Mouse (Mus musculus) kidney, postnatal 36 days (tissue): ENCODE data around the gene Rasgrp4.
"Not testable (repeated sequence)": the region's sequence is repeated elsewhere in the genome, so short reads cannot be mapped to it uniquely, and the experiment has no call there.

Experiments used
- DNase-seq, 2 experiments: peaks; one replicate each; pipeline ENCODE4 v3.0.0; 2021 to 2022; ENCODE audit warnings: mixed read lengths in 2 of 2

Rasgrp4 gene

GRCm38 (mm10) chr7:29180077-29180853 lies 45.6 kb downstream of the Rasgrp4 start, which contains the start of gene Psmd8:
Psmd8 (minus strand) TSS chr7:29180701.
- peak; percentile 98 for DNase-seq

DNA sequence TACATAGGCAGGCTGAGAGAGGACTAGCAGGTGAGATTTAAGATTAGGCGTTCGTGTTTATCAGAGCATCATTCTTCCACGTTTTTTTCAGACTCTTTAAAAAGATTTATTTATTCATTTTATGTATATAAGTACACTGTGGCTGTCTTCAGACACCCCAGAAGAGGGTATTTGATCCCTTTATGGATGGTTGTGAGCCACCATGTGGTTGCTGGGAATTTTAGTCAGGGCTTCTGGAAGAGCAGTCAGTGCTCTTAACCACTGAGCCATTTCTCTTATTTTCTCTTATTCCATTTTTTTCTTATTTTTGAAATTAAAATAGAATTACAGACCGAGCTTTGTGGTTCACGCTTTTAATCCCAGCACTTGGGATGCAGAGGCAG lies 46.2 kb downstream of the Rasgrp4 start:
- no peak for DNase-seq

- not testable (repeated sequence) for DNase-seq
Observed at GRCm38 (mm10) chr7:29181323-29181722, 46.7 kb downstream of the Rasgrp4 start.

DNA sequence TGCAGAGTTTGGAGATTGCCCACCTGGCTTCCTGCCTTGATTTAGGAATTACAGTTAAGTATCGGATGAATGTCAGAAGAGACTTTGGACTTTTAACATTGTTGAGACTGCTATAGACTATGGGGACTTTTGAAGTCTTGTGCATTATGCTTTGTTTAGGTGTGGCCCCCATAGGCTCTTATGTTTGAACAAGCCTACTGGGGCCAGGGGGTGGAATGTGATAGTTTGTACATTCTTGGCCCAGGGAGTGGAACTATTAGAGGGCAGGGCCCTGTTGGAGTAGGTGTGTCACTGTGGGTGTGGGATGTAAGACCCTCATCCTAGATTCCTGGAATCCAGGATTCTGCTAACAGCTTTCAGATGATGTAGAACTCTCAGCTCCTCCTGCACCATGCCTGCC lies 59.6 kb downstream of the Rasgrp4 start:
- not testable (repeated sequence) for DNase-seq

- no peak for DNase-seq
Observed at GRCm38 (mm10) chr7:29202577-29202976, 67.9 kb downstream of the Rasgrp4 start.
